Mouse (Mus musculus): Measurements from ENCODE around the gene Fhit.

The Fhit gene

DNA sequence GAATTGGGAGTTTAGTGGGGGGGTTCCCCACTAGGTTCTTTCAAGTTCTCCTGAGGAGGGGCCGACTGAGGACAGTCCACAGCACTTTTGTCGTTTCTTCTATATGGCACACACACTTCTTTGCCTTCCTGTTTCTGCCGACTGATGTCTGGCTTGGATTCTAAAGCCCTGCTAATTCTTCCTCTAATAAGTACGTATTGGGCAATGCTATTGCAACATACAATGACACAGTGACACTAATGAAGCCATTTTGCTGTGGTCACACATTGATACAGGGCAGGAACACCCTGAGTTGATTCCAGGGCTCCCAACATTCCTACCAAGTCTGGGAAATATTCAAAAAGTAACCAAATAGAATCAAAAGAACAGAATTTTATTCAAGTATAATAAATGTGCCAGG is 1032.2 kb downstream of the Fhit start:
- DNase-seq (ENCODE audit: low spot score), result no peak

DNA sequence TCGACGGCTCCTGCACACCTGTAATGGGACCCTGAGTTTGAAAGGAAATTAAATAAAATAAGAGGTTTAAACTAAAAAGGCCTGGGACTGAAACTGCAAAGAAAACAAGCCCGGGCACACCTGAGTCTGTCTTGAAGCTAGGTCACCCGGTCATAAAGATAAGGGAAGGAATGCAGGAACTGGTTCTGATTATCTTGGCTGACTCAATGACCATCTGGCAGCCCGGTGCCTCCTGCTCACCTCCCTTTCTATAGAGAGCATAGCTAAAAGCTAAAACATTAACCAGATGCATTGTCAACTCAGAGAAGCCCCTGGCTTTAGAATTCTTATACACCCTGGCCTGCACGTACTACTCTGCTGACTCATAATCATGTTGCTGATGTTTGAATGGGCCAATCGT is 1032.7 kb downstream of the Fhit start:
- no peak for DNase-seq (ENCODE audit: low spot score)

DNA sequence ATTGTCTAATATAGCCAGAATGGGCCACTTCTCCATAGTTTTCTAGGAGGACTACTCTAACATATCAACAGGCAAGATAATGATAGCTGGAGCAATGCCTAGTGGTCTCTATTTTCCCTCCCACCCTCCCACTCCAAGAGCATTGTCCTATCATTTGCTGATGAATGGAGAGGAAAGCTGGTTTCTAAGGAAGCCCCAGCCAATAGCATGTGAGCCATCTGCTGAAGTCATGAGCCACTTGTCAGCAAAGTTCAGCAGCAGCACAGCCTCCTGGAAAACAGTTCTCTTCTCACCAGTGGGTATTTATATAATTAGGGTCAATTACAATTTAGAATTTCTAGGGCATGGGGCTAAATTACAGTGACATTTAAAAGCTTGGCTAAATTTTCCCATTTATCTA is 1035.3 kb downstream of the Fhit start:
- DNase-seq (ENCODE audit: low spot score), result no peak

DNA sequence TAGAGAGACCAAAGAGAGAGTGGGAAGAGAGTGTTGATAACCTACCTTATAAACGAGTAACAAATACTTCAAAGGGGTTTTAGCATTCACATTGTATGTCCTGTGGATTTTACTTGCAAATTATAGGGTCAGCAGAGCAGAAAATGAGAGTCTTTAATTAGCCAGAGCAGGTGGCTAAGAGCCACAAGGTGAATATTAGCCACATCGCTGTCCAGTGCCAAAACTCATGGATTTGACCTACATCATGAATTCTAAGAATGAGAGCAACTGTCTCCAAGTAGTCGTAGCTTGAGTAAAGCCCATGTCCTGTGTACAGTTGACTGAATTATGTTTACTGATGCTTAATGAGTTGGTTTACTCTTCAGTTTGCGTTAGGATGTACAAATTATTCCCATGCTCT is 1039.7 kb downstream of the Fhit start:
- DNase-seq (ENCODE audit: low spot score), result no peak

DNA sequence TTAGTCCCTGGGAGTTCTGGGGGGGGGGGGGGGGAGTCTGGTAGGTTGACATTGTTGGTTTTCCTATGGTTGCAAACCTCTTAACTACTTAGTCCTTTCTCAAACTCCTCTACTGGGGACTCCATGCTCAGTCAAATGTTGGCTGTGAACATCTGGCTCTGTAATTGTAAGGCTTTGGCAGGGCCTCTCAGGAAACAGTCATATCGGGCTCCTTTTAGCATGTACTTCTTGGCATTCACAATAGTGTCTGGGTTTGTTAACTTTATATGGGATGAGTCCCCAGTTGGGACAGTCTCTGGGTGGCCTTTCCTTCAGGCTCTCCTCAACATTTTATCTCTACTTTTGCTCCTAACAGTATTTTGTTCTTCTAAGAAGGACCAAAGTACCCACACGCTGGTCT is 1065.6 kb downstream of the Fhit start:
- DNase-seq (ENCODE audit: low spot score), result no peak

DNA sequence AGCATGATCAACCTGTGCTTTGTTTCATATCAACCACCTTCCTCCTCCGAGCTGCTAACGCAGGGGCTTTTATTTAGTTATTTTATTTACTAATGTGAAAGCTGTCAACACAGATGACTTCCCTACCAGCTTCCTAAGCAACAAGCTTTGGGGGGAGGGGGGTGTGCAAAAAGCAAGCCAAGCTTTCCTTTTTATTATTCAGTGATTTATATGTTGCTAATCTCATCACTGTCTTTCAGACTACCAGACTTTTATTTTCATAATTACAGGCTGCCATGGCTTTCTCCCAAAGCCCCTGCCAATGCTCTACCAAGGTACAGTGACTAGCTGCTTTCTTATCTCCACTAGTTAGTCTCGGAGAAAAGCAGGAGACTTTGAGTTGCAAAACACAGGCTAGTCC is 1082.8 kb downstream of the Fhit start:
- no peak for DNase-seq (ENCODE audit: low spot score)

DNA sequence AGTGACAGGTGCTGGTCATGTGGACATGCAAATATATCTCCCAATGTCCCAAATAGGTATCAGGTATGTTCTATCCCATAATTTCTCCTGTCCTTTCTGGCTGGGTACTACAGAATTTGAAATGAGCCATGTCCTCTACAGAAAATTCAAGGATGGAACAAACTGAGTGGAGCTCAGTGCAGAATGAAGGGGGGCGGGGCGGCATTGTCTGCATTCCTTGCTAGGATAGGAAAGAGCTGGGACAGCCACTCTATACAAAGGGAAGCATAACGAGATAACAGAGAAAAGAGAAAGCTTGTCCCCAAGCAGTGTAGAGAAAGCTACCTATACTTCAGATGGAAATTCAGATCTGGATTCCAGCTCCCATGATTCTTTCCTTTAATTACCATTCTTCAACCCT is 1111.9 kb downstream of the Fhit start:
- no peak for DNase-seq (ENCODE audit: low spot score)

DNA sequence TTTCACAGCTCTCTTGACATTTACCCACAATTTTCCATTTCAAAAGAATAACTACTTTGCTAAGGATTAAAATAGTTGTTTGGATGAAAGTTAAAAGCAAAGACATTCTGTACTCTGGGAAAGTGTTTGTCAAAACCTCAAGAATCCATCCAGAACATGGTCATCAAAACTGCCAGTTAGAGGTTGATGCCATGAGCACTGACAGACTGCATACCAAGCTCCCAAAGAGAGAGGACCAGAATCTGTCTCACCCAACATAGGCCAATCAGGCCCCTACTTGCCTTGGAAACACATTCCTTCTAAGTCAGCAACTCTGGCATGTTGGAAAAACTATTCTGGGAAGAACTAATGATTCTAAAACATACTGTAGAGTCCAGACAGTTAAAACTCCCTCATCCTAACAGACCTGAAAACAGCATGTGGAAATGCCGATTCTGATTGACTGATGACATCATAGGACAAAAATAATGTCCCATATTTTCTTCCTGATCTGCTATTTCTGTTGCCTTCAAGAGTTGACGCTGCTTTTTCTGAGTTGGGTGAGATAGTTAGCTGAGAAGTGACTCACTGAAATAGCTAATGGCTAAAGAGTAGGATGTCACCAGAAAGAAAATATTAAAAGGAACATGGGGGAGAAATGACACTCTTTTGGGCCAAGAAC is 1114.6 kb downstream of the Fhit start:
- no peak for DNase-seq (ENCODE audit: low spot score)

DNA sequence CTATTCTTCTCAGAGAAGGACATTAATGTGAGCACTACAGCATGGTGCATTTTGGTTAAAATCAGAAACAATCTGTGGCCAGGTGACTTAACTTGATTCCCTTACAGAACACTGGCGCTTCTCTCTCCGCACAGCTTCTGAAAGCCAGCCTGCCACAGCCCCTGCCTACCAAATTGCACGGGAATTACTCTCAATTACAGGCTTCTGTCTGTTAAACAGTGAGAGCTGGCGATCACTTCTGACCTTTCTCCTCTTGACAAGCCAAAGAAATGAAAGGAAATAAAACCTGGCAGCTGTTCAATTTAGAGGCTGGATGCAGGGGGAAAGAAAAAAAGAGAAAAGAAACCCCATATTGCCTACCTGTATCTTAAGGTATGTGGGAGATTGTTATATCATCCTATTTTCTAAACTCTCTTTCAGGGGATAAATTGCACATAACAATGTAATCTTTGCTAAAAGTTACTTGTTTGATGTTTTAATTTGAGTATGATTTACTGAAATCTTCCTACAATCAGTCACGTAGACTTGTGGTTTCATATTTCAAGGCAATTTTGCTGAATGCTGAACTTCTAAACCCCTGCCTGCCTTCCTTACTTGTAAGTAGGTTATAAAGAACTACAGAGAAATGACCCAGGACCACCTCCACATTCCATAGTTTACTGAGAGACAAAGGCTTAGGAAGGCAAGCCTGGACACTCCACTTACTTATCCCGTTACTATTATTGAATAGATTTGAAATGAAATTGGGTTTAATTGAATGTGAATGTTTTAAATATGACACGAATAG is 1115.3 kb downstream of the Fhit start:
- DNase-seq (ENCODE audit: low spot score), result no peak

DNA sequence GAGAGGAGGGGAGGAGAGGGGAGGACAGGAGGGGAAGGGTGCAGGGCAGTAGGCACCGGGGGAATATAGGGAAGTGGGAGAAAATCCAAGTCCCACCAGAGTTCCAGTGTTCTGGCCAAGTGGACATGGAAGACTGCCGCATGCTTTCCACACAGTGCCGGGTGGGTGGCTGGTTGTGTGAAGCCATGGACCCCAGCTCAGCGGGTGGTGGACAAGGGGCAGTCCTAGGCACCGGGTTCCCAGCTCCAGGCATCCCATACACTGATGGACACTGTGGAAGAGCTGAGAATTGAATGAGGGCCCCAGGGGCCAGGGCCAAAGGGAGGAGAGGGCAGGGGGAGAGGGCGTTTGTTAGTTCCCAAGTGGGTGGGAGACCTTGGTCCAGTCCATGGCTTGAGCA is 1123.8 kb downstream of the Fhit start:
- DNase-seq (ENCODE audit: low spot score), result no peak

DNA sequence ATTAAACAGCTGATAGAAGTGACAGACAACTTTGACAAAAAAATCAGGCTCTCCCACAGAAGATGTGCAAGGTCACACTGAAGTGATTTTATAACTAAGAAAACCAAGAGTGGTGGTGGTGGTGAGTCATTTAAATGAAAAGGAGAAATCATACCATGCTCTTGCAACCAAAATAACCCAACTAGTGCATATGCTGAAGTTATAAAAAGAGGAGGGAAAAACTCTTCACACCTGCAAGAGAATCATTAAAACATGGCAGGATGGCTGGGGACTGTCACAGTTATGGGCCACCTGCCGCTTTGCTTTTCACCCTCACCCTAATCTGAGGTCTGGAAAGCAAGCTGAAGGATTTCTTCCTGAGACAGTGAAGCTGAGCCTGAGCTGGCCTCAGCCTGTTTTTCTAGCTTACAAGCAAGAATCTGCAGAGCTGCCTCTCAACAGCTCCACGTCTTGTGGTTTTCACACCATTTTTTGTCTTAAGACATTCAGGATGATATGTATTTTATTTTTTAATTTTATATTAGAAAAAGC is 1125.1 kb downstream of the Fhit start:
- no peak for DNase-seq (ENCODE audit: low spot score)

DNA sequence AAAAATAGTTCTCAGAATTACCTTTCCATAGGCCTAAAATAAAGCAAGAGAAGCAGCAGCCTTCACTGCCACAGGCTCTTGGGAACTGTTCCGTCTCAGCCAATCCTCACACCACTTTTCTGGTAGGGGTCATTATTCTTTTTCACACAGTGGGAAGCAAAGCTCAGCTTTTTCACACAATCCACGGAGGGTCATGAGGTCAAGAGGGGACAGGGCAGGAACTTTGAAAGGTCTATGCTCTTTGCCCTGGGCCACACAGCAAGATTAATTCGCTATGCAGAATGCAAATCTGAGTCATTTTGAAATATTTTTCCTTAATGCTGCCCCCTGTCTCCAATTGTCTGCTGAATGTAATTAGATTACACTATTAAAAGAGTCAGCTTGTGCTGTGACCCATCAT is 1126.2 kb downstream of the Fhit start:
- DNase-seq (ENCODE audit: low spot score), result no peak

DNA sequence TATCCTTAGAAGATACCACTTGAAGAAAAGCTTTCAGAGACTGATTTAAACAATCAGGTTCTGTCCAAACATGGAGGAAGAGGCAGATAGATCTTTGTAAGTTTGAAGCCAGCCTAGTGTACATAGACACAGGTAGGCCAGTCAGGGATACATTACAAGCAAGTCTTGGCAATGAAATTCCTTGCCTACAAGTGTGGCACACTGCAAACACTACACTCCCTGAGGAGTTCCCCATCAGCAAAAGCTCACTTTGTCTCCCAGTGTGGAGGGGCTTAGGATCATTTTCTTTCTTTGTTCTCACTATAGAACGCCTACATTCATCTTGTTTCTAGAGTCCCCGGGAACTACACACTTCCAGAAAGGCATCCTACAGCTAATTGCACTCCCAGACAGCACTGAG is 1126.6 kb downstream of the Fhit start:
- no peak for DNase-seq (ENCODE audit: low spot score)

DNA sequence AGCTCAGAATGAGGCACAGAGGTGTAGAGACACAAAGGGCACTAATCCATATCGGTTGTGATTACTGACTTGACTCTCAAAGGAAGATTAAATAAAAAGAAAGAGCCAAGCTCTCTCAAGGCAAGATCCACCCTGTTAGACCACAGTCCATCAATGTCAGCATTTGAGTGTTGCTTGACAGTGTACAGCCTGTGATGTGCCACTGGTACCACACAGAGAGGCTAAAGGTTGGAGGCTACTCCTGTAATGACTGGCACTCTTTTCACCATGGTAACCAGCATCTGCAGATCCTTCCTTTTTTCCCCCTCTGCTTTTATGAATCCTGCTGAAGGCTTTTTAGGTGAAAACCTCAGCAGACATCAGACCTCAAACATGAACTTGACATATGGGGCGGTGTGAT is 1138.5 kb downstream of the Fhit start:
- no peak for DNase-seq (ENCODE audit: low spot score)

DNA sequence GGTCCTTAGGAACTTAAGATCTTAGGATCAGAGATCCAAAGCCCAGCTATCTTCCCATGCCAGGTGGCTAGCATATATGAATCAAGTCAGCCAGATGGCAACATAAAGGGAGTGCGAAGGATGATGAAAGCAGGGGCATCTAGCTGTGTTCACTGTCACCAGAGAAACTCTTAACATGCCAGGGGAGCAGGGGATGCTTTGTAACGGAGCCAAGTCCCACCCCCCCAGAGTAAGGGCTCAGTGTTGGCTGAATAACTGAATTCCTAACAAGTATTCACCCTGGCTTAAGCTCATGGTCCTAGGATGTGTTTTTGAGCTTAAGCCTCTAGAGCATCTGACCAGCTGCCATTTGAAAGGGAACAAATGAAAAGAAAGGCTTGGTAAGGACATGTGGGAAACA is 1139.5 kb downstream of the Fhit start:
- DNase-seq (ENCODE audit: low spot score), result no peak

DNA sequence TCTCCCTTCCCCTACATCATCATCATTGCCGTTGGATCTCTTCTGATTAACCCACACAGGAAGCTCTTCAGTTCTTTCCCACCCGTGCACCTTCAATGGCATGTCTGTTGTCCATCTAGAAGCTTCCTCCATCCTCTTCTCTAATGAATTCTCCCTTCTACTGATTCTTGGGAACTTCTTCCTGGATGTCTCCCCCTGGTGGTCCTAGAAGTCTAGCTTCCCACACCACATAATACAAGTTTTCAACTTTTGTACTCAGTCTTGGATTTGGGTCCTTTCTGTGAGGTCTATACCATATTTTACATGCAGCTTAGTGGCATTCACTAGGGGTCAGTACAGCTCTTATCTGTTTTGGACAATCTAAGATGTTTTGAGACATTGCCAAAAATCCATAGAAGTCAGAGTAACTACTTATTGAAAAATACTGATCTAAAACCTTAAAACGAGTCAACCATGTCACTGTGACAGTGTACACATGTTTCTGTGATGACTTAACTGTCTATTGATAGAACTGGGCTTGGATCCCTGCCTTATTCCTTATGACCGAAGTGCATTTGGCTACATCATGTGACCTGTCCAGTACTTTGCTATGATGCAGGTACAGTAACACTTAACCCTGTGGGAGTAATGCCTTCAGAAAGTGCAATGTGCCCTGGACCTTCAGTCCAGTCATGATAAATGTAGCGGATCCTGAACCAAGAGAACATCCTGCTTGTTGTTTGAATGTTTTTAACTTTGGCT is 1141.3 kb downstream of the Fhit start:
- DNase-seq (ENCODE audit: low spot score), result no peak

DNA sequence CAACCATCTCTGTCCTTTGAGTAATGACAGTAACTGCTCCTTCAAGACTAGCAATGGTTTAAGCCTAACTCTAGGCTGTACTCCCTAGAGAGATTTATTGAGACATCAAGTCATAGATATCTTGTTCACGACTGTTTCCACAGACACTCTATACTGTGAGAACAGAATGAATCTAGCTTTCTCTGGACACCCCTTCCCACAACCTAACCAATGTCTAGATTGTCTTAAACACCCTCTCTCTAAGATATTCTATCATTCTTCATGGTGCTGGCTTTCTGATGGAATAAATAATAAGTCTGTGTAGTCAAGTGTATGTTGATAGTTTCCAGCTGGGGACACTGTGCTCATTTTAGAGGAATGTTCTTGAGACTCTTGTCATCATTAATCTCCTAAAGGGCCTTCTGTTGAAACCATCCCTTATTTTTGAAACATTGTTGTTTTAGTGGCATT is 1148.0 kb downstream of the Fhit start:
- DNase-seq (ENCODE audit: low spot score), result no peak

DNA sequence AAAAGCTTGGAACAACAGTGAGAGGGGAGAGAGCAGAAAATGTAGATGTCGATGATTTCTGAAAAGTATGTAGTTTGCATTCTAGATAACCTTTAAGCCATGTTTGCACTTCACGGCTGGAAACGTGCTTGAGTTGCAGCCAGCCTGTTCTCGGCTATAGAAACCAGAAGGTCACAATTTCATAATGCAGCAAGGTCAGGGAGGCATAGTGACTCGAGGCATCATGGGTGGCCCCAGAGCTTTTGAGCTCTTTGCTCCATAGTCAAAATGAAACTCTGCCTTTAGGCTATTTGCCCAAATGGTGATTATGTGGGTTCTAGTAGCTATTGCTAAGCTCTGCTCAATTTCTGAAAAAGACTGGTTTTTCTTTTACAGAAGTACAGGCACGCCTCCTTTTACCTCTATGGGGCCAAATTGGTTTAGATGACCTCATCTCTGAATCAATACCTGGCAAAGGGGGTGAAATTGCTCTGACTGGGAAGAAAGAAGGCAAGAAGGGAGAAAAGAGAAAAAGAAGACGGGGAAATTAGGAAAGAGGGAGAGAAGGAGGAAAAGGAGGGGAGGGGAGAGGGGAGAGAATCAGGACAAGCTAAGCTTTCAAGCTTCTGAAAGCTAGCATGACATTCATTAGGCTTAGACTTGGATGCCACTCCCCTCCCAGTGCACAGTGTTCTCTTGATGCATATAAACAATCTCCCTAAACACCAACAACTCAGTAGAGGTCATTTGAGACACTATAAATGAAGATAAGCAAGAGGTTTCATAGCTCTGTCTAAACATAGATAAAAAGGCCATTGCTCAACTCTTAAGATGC is 1148.6 kb downstream of the Fhit start:
- no peak for DNase-seq (ENCODE audit: low spot score)

DNA sequence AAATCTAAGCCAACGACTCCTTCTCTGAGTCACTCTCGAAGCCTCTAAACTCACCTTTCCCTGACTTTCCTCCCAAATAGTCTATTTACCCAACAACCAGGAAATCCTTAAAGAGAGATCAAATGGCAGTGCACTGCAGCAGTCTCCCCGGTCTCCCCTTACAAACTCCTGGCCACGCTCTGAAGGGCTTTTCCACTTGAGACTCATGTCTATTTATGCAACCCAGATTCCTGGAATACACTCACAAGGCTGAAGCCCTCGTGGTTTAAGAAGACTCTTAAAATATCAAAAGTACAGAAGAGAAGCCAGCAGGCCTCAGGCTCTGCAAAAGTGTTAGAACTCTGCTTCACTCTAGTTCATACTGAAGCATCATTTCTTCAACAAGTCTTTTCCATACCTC is 1155.6 kb downstream of the Fhit start:
- no peak for DNase-seq (ENCODE audit: low spot score)

DNA sequence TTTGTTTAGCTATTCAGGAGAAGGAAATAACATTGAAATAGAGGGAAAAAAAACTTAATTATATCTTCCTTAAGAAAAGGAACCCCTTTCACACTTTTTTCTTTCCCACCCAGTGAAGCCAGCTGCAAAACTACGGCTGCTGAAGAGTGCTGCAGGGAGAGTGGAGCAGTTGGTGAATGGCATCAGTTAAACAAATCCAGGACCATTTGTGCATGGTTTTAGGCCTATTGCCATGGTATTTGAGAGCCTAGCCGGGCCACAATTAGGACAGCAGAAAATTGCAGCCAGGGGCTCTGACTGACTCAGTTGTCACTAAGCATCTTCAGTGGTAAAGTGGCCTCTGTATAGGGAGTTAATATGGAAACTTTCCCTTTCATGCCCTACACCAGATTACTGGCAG is 1158.0 kb downstream of the Fhit start:
- no peak for DNase-seq (ENCODE audit: low spot score)

DNA sequence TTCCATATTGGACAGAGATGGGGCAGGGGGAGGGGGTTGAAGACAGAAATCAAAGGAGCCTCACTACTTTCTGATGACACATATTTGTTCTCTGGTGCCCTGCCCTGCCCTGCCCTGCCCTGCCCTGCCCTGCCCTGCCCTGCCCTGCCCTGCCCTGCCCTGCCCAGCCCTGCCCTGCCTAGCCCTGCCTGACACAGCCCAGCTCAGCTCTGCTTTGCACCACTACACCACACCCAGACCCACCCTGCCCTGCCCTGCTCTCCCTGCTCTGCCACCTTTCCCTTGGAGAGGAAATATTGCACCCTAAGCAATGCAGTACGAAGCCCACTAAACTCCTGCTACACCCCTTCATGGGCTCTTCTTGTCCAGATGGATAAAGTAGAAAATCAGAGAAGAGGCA is 1171.2 kb downstream of the Fhit start:
- no peak for DNase-seq (ENCODE audit: low spot score)

DNA sequence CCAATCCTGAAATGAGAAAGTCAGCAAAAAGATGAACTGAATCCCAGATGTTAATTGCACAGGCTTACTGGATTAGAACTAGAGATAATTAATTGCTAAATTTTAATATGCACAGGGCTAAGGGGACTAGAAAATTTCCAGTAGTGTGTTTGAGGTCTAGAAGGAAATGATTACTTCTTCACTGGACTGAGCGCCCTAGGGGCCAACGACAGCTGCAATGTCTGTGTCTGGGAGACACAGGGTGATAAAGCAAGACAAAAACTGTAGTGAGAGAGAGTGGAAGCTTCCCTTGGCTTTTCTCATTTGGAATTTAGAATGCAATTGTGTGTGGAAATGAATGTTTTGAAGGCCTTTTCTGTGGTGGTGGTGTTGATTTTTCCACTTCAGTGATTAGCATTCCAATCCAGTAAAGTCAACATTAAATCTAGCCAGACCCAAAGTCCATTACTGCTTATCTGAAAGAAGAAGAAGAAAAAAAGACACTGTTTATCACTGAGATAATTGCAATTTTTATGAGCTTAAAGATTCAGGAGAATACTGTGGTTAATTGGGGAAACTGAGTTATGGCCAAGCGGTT is 1184.8 kb downstream of the Fhit start:
- DNase-seq (ENCODE audit: low spot score), result no peak
